Mouse (Mus musculus) embryo, embryonic 11.5 days (tissue): Measurements from ENCODE around the gene Olfr521.
"Not testable (repeated sequence)": the region's sequence is repeated elsewhere in the genome, so short reads cannot be mapped to it uniquely, and the experiment has no call there.

Source experiments
- DNase-seq: peaks from one replicate; pipeline ENCODE4 v3.0.0-alpha.2; 2012; ENCODE audit warnings: low read depth, low spot score

Olfr521 gene

DNA sequence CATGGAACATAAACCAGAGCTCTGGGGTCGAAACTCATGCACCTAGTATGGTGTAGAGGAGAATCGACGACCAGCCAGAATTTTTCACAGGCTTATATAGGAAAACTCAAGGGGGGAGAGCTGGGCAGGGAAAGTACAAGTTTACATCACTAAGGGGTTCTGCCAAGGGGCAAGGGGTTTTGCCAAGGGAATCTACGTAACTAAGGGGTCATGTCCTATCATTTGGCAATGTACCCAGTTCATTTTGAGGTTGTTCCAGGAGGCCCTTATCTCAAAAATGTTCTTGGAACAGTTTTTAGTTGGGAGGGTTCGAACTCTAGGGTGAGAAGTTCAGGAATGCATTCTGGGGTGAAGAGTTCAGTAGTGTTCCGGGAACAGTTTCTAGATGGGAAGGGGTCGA, 43.7 kb downstream of the Olfr521 start:
- not testable (repeated sequence) for DNase-seq

DNA sequence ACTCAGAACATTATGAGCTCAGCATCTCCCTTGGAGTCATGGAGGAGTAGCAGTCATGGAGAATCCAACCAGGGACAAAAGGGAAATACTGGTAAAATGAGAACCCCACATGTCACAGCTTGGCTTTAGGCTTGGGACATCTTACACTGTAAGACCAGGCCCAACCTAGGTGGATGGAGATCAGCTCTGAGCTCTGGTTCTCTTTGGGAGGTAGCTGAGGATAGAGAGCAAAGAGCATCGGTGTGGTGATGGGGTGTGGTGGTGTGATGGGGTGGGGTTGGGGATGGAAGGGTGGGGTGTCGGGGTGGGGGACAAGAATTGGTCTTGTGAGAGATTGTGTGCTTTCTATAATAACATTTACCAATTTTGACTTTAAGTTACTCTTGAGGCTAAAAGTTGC, 47.5 kb downstream of the Olfr521 start:
- DNase-seq, result no peak

DNA sequence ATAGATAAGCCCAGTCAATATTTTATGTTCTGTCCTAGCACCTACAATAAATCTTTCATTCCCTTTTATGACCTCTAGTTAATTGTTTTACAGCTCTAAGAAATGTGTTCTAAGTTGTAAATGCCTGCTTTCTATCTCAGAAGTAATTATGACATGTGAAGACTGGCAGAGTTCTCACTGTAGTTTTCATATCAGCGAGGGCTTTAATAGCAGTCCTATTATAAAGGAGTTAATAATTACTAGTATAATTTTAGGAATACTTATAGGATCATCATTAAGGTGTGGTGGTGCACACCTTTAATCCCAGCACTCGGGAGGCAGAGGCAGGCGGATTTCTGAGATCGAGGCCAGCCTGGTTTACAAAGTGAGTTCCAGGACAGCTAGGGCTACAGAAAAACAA, 48.4 kb downstream of the Olfr521 start:
- DNase-seq, result no peak

DNA sequence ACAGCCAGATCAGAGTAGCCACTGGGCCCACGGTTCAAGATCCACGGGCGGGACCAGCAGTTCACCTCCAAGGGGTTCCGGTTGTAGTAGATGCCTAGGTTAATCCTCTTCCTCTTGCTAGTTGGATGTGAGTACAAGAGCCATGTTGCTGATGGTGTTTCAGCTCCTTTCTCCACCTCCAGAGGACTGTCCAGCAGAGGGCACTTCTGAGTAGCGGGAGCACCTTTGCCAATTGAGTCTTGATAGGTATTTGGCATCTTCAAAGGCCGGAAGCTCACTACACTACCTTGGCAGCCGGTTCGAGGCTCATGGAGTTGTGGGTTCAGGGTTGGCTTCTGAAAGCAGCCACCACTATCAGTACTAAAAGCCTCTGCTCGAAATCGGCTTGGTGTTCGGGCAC, 50.1 kb downstream of the Olfr521 start:
- no peak for DNase-seq

DNA sequence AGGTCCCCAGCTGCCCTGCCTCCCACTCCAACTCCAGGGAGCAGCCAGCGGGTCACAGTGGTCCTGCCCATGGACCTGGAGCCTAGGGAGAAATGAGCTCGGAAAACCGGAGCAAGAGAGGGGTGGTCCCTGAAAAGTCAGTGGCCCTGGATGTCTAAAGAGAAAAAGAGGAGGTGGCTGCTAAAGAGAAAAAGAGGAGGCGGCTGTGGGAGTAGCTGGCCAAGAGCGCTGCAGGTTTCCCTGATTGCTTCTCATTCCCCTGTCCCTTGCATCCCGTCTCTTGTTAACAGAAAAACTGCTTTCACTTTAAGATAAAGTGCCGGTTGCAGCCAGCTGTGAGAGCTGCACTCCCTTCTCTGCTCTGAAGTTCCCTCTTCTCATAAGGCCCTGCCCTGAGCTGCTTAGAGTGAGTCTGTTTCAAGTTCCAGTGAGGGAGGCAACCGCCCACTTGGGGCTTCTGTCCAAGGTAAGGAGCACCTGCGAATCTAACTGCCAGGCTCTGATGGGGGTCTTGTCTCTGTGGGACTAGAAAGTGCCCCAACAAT, 54.9 kb downstream of the Olfr521 start:
- DNase-seq, result not testable (repeated sequence)
